Mouse (Mus musculus): ENCODE data around the gene Cbx5. TPM values are rescaled to one million over a fixed set of nuclear protein-coding genes. Genes with fewer than 3 reads are reported as not detected.
"Not testable (repeated sequence)": the region's sequence is repeated elsewhere in the genome, so short reads cannot be mapped to it uniquely, and the experiment has no call there.

Cbx5 gene
- polyA plus RNA-seq, 1 experiment, result 226 TPM

DNA sequence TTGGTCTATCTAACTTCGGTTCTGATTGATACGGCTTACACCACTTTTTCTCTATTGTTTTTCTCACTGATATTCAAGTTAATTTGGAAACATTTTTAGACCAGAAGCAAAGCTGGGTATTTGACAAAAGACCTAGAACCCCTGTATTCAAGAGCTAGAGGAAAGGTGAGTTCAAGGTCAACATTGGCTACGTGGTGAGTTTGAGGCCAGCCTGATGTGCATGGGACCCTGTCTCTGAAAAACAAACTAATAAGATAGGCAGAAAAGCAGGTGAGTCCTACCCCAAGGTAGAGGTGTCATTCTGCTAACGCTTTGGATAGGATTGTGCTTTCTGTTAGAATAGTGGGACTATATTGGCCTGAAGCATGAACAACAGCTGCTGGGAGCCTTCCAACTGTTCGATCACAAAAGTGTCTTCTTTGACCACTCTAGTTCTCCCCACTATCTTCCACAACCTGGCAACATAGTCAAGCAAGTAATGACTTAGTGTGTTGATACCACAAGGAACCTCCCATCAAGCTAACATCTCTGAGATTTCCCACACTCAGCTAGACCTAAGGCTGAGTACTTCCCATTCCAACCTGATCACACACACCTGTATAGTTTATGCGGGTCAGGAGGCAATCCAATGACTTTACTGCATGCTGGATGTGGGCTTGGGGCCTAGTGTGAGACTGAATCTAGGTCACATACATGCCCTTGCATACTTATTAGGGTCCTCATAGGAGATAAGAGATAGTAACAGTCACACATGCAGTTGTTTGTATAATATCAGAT lies 16.8 kb upstream of the Cbx5 start:
- WGBS, result 40% methylated on average over 6 of the region's 6 CpGs
- H3K4me3 ChIP-seq (replicated peaks; ENCODE audit: control insufficient read depth, low read depth, low read length), result peak overlapping the region; percentile 46
- peaks cover 5% of the 10 kb centered on the region for H3K4me1 ChIP-seq (ENCODE audit: control insufficient read depth, insufficient read depth, low read length)
- peak overlapping the region; percentile 52; the same call in 1 of the 2 replicates for H3K27ac ChIP-seq (ENCODE audit: control insufficient read depth, insufficient read depth, low read depth, low read length, poor library complexity)
- no peak for TF ChIP-seq CTCF (IDR thresholded peaks at IDR 0.05; ENCODE audit: control insufficient read depth, insufficient read depth, low read length)

DNA sequence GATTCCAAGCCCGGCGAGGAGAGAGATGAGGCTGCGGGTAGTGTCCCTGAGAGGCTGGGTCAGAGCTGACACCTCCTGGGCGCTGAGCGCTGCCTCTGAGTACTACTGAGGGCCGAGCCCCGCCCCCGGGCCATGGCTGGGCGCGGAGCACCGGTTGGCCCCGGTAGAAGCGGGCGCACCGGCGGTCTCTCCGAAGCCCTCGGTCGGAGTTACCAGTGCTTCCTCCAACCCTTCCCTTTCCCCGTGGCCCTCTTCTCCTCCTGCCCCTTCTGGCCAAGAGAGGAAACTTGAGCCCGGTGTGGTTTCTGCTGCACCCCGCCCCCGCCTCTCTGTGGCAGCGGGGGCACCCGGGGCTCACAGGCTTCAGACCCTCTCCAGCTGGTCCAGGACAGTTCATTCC lies 15.6 kb upstream of the Cbx5 start:
- Histone ChIP-seq H3K4me3 (replicated peaks; ENCODE audit: control insufficient read depth, low read depth, low read length) (peak overlapping the region; percentile 90), H3K27ac (ENCODE audit: control insufficient read depth, insufficient read depth, low read depth, low read length, poor library complexity) (peak overlapping the region; percentile 98), H3K4me1 (ENCODE audit: control insufficient read depth, insufficient read depth, low read length) (peaks cover 4% of the 10 kb centered on the region)
- TF ChIP-seq POLR2A (IDR thresholded peaks at IDR 0.05; ENCODE audit: borderline replicate concordance, control insufficient read depth, low read depth, low read length), result peak; percentile 97
- TF ChIP-seq CTCF (IDR thresholded peaks at IDR 0.05; ENCODE audit: control insufficient read depth, insufficient read depth, low read length), result peak; percentile 41
- WGBS, result under 1% methylated on average over 25 of the region's 25 CpGs

DNA sequence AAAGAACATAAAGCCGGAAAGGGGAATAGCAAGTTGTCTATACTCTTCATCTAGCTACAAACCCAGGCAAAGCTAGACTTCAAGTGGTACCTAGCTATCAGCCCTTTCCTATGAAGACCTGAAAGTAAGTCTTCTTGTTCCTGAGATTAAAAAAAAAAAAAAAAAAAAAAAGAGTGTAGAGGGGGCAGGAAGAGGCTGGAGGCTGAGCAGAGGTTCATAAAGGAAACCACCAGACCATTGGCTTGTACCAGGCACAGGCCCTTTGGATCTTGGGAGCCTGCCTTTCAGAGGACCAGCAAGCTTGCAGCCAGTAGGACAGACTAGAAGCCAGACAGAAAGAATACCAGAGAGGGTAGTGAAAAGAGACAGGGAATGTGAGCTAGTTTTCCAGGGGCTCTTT lies 13.7 kb upstream of the Cbx5 start:
- peak overlapping the region; percentile 81 for H3K4me3 ChIP-seq (replicated peaks; ENCODE audit: control insufficient read depth, low read depth, low read length)
- H3K4me1 ChIP-seq (ENCODE audit: control insufficient read depth, insufficient read depth, low read length), result peaks cover 3% of the 10 kb centered on the region; the same call in 1 of the 2 replicates
- 5% methylated on average over 1 of the region's 1 CpGs for WGBS
- TF ChIP-seq CTCF (IDR thresholded peaks at IDR 0.05; ENCODE audit: control insufficient read depth, insufficient read depth, low read length) (no peak), POLR2A (IDR thresholded peaks at IDR 0.05; ENCODE audit: borderline replicate concordance, control insufficient read depth, low read depth, low read length) (no peak)
- H3K27ac ChIP-seq (ENCODE audit: control insufficient read depth, insufficient read depth, low read depth, low read length, poor library complexity), result peak overlapping the region; percentile 86

DNA sequence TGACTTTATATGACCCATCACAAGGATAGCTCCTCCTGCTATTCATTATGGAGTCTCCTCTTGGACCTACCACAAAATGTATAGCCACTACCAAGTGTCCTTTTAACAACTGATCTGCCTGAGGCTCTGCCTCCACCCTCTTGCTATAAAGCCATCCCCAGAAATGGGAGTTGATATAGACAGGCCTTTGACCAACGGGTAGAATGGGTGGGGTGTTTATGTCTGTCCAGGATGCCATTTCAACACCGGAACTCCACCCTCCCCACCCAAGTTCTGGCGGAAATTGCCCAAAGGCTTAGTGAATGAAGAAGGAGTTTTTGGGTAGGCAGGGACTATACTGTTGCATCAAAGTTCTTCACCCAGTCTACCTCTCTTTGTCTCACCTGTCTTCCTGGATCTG lies 13.0 kb upstream of the Cbx5 start:
- H3K27ac ChIP-seq (ENCODE audit: control insufficient read depth, insufficient read depth, low read depth, low read length, poor library complexity), result peak overlapping the region; percentile 86; the same call in 1 of the 2 replicates
- peak overlapping the region; percentile 81 for H3K4me3 ChIP-seq (replicated peaks; ENCODE audit: control insufficient read depth, low read depth, low read length)
- H3K4me1 ChIP-seq (ENCODE audit: control insufficient read depth, insufficient read depth, low read length), result peaks cover 3% of the 10 kb centered on the region; the same call in 1 of the 2 replicates
- WGBS, result 1% methylated on average over 3 of the region's 3 CpGs
- no peak for TF ChIP-seq POLR2A (IDR thresholded peaks at IDR 0.05; ENCODE audit: borderline replicate concordance, control insufficient read depth, low read depth, low read length)
- TF ChIP-seq CTCF (IDR thresholded peaks at IDR 0.05; ENCODE audit: control insufficient read depth, insufficient read depth, low read length), result no peak

GRCm38 (mm10) chr15:103251595-103251994 lies 12.0 kb upstream of the Cbx5 start:
- H3K27ac ChIP-seq (ENCODE audit: control insufficient read depth, insufficient read depth, low read depth, low read length, poor library complexity), result peak overlapping the region; percentile 81
- peak overlapping the region; percentile 66 for H3K4me3 ChIP-seq (replicated peaks; ENCODE audit: control insufficient read depth, low read depth, low read length)
- peaks cover 2% of the 10 kb centered on the region; the same call in 1 of the 2 replicates for H3K4me1 ChIP-seq (ENCODE audit: control insufficient read depth, insufficient read depth, low read length)
- TF ChIP-seq CTCF (IDR thresholded peaks at IDR 0.05; ENCODE audit: control insufficient read depth, insufficient read depth, low read length) (no peak), POLR2A (IDR thresholded peaks at IDR 0.05; ENCODE audit: borderline replicate concordance, control insufficient read depth, low read depth, low read length) (0 out of 2 replicates have a peak, but pooled peaks have one; percentile 32)
- WGBS, result 4% methylated on average over 1 of the region's 1 CpGs

DNA sequence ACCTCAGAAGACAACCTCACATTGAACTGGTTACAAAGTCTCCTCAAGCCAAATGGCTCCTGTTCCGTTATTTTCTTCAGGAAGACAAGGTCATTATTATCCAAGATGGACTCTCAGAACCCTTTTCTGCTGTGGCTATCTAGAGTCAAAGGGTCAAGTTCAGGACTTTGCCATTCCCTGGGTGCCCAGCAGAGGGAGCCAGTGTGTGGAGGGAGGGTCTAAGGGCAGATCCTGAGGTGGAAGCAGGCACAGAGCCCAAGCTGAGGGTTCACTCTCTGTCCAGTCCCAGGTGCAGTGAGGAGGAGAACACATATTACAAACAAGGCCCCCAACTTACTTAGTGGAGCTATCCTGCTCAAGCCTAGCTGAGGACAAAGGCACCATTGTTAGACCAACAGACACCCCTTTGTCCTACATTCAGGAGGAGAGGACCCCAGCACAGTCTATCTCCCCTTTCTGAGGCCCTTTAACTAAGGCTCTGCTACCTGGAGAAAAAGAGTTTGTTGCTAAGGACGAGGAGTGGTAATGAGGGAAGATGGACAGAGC lies 10.7 kb upstream of the Cbx5 start:
- 26% methylated on average over 2 of the region's 2 CpGs for WGBS
- H3K27ac ChIP-seq (ENCODE audit: control insufficient read depth, insufficient read depth, low read depth, low read length, poor library complexity), result peak overlapping the region; percentile 75
- TF ChIP-seq POLR2A (IDR thresholded peaks at IDR 0.05; ENCODE audit: borderline replicate concordance, control insufficient read depth, low read depth, low read length), result no peak
- TF ChIP-seq CTCF (IDR thresholded peaks at IDR 0.05; ENCODE audit: control insufficient read depth, insufficient read depth, low read length), result peak; percentile 99
- H3K4me3 ChIP-seq (replicated peaks; ENCODE audit: control insufficient read depth, low read depth, low read length), result peak overlapping the region; percentile 65
- H3K4me1 ChIP-seq (ENCODE audit: control insufficient read depth, insufficient read depth, low read length), result peaks cover 1% of the 10 kb centered on the region; the same call in 1 of the 2 replicates

DNA sequence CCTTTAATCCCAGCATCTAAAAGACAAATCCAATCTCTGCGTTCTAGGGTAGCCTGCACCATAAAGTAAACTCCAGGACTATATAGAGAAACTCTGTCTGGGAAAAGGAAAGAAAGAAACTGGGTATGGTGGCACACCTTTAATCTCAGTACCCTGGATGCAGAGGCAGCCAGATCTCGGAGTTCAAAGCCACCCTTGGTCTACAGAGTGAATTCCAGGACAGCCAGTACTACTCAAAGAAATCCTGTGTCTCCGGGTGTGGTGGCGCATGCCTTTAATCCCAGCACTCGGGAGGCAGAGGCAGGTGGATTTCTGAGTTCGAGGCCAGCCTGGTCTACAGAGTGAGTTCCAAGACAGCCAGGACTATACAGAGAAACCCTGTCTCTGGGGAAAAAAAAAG lies 9.9 kb upstream of the Cbx5 start:
- not testable (repeated sequence) for H3K27ac ChIP-seq (ENCODE audit: control insufficient read depth, insufficient read depth, low read depth, low read length, poor library complexity); H3K4me3 ChIP-seq (replicated peaks; ENCODE audit: control insufficient read depth, low read depth, low read length); H3K4me1 ChIP-seq (ENCODE audit: control insufficient read depth, insufficient read depth, low read length)
- WGBS, result 83% methylated on average over 6 of the region's 6 CpGs

DNA sequence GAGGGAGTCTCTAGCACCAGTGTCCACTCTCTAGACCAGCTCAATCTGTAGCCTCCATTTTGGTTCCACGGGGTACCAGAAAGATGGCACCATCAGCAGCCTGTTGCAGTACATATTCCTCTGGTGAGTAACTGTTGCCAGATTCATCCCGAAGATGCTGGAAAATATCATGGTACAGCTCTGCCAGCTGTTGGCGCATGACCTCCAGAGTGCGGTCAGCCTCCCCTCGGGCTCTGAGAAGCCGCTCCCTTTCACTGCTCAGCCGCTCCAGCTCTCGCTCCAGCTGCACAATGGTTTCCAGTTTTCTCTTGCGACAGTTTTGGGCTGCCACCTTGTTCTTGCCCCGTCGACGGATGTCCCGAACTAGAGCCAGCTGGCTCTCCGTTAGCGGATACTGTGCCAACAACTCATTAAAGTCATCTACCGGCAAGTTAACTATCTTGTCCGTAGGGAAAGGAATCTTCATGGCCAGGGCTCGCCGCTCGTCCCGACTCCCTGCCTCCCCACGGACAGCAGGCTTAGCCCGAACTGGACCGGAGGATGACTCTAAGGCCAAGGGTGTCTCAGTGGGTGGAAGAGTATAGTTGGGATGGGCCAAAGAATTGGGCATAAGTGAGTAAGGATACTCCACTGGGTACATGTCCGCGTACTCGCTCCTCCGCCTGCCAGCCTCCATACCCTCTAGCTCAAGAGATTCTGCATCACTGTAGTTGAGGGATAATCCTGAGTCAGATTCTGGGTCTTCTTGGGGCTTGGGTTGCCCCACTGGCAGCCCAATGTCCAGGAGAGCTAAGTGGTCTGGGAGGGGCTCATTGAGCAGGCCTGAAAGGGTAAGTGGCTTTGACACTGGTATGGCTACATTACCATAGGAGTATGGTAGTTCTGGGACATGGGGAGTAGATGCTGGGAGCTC lies 9.0 kb upstream of the Cbx5 start:
- WGBS, result 82% methylated on average over 28 of the region's 28 CpGs
- TF ChIP-seq CTCF (IDR thresholded peaks at IDR 0.05; ENCODE audit: control insufficient read depth, insufficient read depth, low read length), result no peak
- peak; percentile 24; the same call in 1 of the 2 replicates for TF ChIP-seq POLR2A (IDR thresholded peaks at IDR 0.05; ENCODE audit: borderline replicate concordance, control insufficient read depth, low read depth, low read length)
- no peak overlapping the region for H3K4me3 ChIP-seq (replicated peaks; ENCODE audit: control insufficient read depth, low read depth, low read length)
- H3K4me1 ChIP-seq (ENCODE audit: control insufficient read depth, insufficient read depth, low read length), result peaks cover 1% of the 10 kb centered on the region; the same call in 1 of the 2 replicates
- no peak overlapping the region for H3K27ac ChIP-seq (ENCODE audit: control insufficient read depth, insufficient read depth, low read depth, low read length, poor library complexity)

Data from bone marrow, adult 2 months (tissue).